Mouse (Mus musculus) fat pad, adult 2 months (tissue): ENCODE data around the gene Rpl10a.

Experiments used
- DNase-seq: peaks from one replicate; pipeline ENCODE4 v3.0.0-alpha.2; 2011; ENCODE audit warnings: low read depth, low spot score; ENCODE audit errors: extremely low read depth

The Rpl10a gene

DNA sequence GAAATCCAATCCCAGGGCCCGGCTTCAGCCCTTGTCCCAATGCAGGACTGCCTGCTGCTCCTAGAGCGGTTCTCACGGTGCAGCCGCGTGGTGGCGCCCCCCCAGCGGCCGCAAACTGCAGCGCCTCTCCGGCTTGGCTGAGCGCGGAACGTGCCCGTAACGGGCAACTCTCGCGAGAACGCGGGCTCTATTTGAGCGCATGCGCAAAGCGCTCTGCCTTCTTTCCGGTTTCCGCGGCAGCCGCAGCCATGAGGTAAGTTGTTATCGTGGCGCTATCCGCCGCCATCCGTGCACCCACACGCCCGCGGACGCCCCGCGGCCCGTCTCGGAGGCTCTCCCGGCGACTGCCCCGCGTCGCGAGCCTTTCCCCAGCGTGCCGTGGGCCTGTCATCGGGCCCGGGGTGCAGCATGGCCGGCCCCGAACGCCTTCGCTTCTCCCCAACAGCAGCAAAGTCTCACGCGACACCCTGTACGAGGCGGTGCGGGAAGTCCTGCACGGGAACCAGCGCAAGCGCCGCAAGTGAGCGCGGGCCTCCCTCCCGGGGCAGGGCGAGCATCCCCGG, at the start of gene Rpl10a:
TSS of gene Rpl10a (plus strand) at position 106 of the 563 bp plus-strand sequence.
- DNase-seq, result no peak

DNA sequence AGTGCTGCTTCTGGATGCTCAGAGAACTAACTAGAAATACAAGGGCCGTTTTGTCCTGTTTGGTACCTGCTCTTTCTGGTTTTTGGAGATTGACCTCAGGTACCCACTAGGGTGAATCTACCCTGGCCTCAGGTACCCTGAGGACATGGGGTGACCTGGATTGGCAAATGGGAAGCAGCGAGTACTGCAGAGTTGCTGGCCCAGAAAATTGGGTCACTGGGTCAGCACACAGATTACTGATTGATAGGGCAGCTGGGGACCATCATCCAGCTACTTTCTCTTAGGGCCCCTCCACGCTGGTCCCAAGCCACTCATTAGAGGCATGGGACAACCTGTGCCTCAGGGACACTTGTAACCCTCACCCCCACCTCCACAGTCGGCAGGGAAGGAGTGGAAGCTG, 49.0 kb upstream of the Rpl10a start:
- DNase-seq, result no peak

- no peak for DNase-seq
Measured at GRCm38 (mm10) chr17:28279780-28280422, 48.4 kb upstream of the Rpl10a start.

DNA sequence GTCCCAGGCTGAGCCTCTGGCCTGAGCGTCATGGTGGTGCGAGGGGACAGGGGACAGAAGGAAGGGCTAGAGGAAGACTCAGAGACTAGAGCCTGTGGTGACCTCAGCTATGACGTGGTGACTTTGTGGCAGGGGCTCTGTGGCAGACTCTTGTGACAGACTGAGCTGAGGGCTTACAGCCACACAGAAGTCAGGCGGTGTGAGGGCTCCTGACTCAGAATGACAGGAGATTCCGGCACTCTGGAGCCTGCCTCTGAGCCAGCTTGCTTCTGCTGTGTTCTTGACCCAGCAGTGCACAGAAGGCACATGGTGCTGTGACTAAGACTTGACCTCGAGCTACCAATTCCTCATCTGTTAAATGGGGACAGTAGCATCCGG, 47.9 kb upstream of the Rpl10a start:
- DNase-seq, result no peak

- no peak for DNase-seq
Measured at GRCm38 (mm10) chr17:28280831-28281377, 47.4 kb upstream of the Rpl10a start.

GRCm38 (mm10) chr17:28281866-28282441, 46.3 kb upstream of the Rpl10a start:
- DNase-seq, result no peak

DNA sequence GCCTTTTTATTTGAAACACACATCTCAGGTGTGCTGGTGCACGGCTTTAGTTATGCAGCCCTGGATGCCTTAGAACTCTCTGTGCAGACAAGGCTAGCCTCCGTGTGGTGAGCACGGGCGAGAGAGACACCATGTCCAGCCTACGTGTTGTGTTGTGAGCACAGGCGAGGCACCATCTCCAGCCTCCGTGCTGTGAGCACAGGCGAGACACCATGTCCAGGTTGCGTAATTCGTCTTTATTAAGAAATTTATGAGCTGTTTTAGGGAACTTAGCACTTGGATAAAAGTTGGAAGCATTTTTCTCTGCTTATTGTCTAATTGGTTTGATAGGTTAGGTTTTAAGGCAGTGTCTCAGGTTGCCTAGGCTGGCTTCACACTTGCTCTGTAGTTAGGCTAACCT, 45.1 kb upstream of the Rpl10a start:
- DNase-seq, result no peak

GRCm38 (mm10) chr17:28286133-28286532, 42.1 kb upstream of the Rpl10a start:
- DNase-seq, result no peak

DNA sequence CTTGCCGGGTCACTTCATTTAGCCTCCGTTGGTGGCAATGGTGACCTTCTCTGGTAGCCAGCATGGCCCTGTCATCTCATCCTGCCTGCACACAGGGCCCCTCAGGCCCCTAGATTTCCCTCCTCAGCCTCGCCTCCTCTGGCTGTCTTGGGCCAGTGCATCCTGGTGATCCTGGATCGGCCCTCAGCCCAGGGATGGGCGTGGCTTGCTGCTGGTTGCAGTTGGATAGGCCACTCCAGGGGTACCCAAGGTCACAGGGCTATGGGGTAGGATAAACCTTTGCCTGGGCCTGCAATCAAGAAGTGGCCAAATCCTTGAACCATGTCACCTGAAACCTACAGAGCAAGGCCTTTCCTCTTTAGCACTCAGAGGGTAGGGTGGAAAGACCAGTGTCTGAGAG, 41.3 kb upstream of the Rpl10a start:
- DNase-seq, result no peak

GRCm38 (mm10) chr17:28287578-28287977, 40.7 kb upstream of the Rpl10a start:
- DNase-seq, result no peak

GRCm38 (mm10) chr17:28287980-28288379, 40.3 kb upstream of the Rpl10a start:
- DNase-seq, result no peak

DNA sequence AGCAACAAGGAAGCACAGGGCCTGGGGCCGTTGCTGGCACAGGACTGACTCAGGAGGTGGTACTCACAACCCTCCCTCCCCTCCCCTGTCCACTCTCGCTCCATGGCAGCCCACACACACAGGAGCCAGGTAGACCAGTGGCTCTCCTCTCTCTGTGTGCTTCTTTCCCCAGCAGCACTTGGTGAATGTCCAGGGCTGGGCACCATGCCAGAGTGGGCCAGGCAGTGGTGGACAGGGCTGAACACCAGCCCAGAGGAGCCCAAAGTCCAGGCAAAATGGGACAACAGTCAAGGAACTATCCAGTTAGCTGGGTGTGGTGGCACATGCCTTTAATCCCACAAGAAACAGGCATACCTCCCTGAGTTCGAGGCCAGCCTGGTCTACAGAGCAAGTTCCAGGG, 38.0 kb upstream of the Rpl10a start:
- no peak for DNase-seq

DNA sequence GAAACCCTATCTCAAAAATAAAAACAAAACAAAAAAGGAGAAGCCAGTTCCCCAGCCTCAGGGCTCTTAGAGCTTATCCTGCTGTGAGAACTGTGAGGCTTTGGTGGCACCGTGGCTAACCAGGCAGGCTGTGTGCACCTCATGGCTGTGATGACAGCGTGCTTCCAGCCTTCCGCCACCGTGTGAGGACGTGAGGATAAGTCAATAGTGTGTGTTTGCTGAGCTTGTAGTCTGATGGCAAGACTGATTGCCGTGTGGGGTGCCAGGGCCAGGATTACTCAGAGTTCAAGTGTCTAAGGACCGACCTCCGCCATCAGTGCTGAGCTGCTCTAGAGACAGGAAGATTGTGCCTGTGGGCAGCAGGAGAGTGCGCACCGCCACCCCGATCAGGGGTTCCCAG, 37.6 kb upstream of the Rpl10a start:
- DNase-seq, result no peak

DNA sequence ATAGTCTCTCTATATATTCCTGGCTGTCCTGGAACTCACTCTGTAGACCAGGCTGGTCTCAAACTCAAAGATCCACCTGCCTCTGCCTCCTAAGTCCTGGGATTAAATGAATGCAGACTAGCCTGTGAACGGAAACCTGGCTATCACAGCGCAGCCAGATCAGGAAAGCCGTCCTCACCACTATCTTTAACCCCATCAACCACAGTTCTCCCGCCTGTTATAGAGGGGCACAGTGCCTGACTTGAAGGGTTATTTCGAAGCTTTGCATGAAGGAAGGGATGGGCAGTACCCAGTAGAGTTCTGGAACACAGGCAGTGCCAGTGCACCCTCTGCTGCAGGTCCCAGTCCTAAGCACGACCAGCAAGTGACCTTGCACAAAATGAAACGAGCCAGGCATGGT, 36.9 kb upstream of the Rpl10a start:
- DNase-seq, result no peak

GRCm38 (mm10) chr17:28293716-28294115, 34.6 kb upstream of the Rpl10a start:
- DNase-seq, result no peak

DNA sequence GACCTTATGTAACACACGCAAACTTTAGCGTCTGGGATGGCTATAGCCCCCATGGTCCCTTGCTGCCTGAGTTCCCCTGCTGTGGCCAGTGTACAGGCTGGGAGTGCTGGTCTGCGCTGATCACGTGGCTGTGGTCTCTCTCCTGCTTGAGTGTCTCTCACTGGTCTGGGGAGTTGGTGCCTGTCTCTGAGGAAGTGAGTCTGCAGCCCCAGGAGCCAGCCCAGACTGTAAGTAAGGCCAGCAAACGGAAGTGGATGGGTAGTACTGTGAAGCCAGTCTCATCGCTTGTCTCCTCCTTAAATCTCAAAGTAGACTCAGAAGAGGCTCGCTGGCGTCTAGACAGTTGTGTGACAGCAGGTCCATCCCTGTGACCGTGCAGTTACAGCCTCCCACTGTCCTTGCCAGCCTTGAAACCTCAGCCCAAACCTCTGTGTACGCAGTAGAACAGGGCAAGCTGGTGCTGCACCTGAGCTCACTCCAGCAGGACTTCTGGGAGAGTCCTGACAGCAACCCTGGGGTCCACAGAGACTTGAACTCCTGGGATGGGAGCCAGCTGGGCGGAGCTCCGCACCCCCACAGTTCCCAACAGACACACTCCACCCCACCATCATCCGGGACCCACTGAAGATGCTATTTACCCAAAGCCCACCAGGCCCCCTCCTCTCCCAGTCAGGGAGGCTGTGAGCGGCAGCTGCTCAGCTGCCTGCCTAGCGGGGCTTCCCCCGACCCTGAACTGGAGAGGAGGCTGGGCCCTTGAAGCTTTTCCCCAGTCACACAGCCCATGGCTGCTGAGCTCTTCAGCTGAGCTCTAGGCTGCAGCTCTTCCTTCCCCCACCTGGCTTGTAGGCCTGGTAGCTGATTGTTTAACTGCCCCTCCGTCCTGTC, 33.6 kb upstream of the Rpl10a start:
- no peak for DNase-seq

GRCm38 (mm10) chr17:28298888-28299287, 29.4 kb upstream of the Rpl10a start:
- DNase-seq, result no peak

- DNase-seq, result no peak
Measured at GRCm38 (mm10) chr17:28299669-28300320, 28.5 kb upstream of the Rpl10a start.

DNA sequence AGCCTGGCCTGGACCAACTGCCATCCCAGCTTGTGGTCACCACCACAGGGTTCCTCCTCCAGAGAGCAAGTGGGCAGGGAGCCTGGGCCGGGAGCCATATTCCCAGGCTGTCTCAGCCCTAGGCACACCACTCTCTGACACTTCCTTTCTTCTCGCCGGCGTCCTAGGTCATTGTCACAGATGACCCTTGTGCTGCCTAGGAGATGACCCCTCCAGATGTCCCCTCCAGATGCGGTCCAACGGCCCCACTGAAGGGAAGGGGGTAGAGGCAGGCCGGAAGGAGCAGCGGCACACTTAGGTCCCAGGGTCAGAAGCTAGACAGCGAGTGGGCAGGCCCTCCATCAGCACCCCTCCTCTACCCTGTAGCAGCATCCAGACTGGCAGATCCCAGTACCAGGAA, 27.9 kb upstream of the Rpl10a start:
- DNase-seq, result no peak

DNA sequence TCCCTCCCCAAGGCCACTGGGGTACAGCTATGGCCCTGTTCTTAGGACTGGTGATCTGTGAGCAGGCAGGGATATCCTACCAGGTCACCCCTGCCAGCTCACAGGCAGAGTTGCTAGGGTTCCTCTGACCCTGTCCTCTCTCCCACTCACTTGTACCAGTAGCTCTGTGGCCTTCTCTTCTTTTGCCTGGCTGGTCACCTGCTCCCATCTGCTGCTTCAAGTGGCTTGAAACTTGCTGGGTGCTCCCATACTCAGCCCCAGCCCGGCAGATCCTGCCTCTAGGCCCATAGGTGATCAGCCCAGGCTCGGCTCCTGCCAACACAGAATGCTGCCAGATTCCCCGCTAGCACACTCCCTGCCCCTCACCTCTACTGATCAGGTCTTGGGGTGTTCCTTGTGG, 27.4 kb upstream of the Rpl10a start:
- no peak for DNase-seq

- no peak for DNase-seq
Measured at GRCm38 (mm10) chr17:28305172-28305571, 23.1 kb upstream of the Rpl10a start.
